Mouse (Mus musculus) bone marrow, adult 2 months (tissue): ENCODE measurements around the gene Spata46. TPM values are rescaled to one million over a fixed set of nuclear protein-coding genes. Genes with fewer than 3 reads are reported as not detected.

Source experiments
- H3K27ac ChIP-seq: fragments of 200-500 bp; 2 replicates; pipeline ENCODE4 v1.5.1; 2012; ENCODE audit warnings: low read depth, mild to moderate bottlenecking, control low read depth, inconsistent platforms, low read length; ENCODE audit not compliant: control insufficient read depth, poor library complexity, insufficient read depth
- H3K4me1 ChIP-seq: fragments of 200-500 bp; 2 replicates; pipeline ENCODE4 v1.6.1; 2011; ENCODE audit warnings: low read length; ENCODE audit not compliant: control insufficient read depth, insufficient read depth
- H3K4me3 ChIP-seq: fragments of 200-500 bp; replicated peaks from 2 replicates; pipeline ENCODE3; 2011; ENCODE audit warnings: mild to moderate bottlenecking, low read depth, low read length, control low read depth; ENCODE audit not compliant: control insufficient read depth
- CTCF ChIP-seq: fragments of 200-500 bp; IDR thresholded peaks from 2 replicates; pipeline ENCODE4 v1.5.1; 2011; ENCODE audit warnings: low read length, control low read depth; ENCODE audit not compliant: control insufficient read depth, insufficient read depth
- POLR2A ChIP-seq: fragments of 200-500 bp; IDR thresholded peaks from 2 replicates; pipeline ENCODE4 v1.6.1; 2011; ENCODE audit warnings: low read depth, mild to moderate bottlenecking, control low read depth, low read length, borderline replicate concordance; ENCODE audit not compliant: control insufficient read depth
- WGBS: fragments of 180-500 bp; shearing (Covaris S2); methylation state at CpG from one replicate; pipeline ENCODE4 v1.1.7; 2018; 5-methylcytosine and 5-hydroxymethylcytosine counted together
- polyA plus RNA-seq: library from polyadenylated mRNA; stranded (reverse); fragments of >200 nt; gene quantifications from 2 replicates; pipeline ENCODE4 v1.2.4, GENCODE M21; 2011; ENCODE audit warnings: low replicate concordance; ENCODE audit not compliant: missing spikeins, insufficient read depth, insufficient read length

Spata46 gene
- polyA plus RNA-seq, 1 experiment = not detected

DNA sequence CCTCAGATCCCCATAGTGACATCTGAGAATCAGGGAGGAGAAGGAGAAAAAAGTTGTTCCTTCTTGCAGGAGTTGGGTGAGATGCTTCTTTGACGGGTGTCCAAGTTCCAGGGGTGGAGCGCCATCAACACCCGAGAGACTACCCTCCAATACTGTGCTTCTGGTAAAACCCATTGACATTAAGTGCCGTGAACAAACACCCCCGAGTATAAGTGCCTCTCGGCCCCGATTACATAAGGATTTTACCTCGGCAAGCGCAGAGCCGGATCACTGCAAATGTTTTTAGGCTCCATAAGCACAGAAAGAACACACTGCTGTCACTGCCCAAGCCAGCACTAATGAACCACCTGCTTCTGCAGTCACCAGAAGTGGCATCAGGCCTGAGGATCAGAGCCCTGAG lies 14.4 kb downstream of the Spata46 start:
- no peak for TF ChIP-seq CTCF
- no peak for TF ChIP-seq POLR2A

GRCm38 (mm10) chr1:170324312-170324711 lies 15.7 kb downstream of the Spata46 start:
- TF ChIP-seq POLR2A = no peak
- TF ChIP-seq CTCF = no peak
- H3K4me1 ChIP-seq = no peaks in the 10 kb centered on the region
- H3K4me3 ChIP-seq = no peak overlapping the region
- no peak overlapping the region for H3K27ac ChIP-seq
- WGBS = 86% methylated on average over 1 of the region's 1 CpGs

More for the DNA sequence above, 14.4 kb downstream of the Spata46 start:
- WGBS = 83% methylated on average over 10 of the region's 10 CpGs
- H3K27ac ChIP-seq = no peak overlapping the region
- no peak overlapping the region for H3K4me3 ChIP-seq
- H3K4me1 ChIP-seq = no peaks in the 10 kb centered on the region

GRCm38 (mm10) chr1:170325277-170325676 lies 16.7 kb downstream of the Spata46 start:
- Histone ChIP-seq H3K4me3 (no peak overlapping the region), H3K27ac (no peak overlapping the region), H3K4me1 (no peaks in the 10 kb centered on the region)
- WGBS = 79% methylated on average over 4 of the region's 4 CpGs
- TF ChIP-seq POLR2A (no peak), CTCF (no peak)

DNA sequence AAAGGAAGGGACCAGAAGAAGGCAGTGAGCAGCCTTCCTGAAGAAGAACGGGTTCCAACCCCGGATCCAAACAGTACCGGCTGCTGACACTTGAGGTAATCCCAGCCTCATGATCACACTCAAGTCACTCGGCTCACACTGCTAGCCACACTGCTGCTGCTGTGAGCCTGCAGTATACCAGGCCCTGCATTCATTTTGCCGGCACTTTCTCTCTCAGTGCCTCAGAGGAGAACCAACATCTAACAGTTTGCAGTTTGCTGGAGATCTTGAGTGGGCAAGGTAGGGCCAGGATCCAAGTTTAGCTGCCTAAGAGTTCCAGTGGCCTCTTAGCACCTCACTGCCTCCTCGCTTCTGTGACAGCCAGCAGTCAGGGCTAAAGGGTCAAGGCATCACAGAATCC lies 23.3 kb downstream of the Spata46 start:
- no peak overlapping the region for H3K27ac ChIP-seq
- H3K4me1 ChIP-seq = no peaks in the 10 kb centered on the region
- 87% methylated on average over 6 of the region's 6 CpGs for WGBS
- H3K4me3 ChIP-seq = no peak overlapping the region
- TF ChIP-seq POLR2A (no peak), CTCF (no peak)

GRCm38 (mm10) chr1:170332775-170333174 lies 24.2 kb downstream of the Spata46 start:
- WGBS = 82% methylated on average over 4 of the region's 4 CpGs
- no peaks in the 10 kb centered on the region for H3K4me1 ChIP-seq
- no peak overlapping the region for H3K27ac ChIP-seq
- H3K4me3 ChIP-seq = no peak overlapping the region
- no peak for TF ChIP-seq CTCF
- TF ChIP-seq POLR2A = no peak

DNA sequence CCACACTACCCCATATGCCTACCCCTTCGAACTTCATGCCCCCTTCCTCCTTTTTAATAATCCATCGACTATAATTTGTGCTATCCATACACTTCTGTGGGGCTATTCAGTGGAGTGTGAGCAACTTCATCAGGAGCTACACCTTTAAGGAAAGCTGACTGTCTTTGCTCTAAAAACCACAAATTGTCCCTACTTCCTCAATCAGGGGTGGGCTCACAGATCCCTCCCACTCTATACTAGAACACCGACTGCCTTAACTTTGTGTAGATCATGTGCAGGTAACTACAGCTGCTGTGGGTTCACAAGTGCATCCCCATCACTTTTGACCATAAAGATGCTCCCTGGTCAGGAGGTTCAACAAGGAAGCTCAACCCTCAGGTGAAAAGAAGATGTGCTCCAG lies 31.3 kb downstream of the Spata46 start:
- no peak for TF ChIP-seq CTCF
- TF ChIP-seq POLR2A = no peak
- WGBS = 51% methylated on average over 3 of the region's 3 CpGs

DNA sequence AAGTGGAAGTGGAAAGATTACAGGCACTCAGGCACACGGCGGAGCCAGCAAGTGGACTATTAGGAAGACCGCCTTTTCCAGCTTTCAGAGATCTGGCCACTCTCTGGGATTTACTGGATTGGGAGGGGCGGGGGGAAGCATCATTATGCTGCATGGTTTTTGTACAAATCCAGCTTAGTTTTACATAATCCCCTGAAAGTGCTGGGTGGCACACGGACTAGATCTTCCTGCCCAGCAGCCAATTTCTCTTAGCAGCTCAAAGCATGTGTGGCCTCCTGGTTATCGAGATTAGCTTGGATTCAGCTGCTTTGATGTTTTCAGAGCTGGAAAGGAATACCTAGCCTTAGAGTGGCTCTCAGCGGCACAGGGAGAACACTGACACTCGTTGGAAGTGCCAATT lies 34.5 kb downstream of the Spata46 start:
- H3K4me1 ChIP-seq = no peaks in the 10 kb centered on the region

More for the DNA sequence above, 31.3 kb downstream of the Spata46 start:
- H3K27ac ChIP-seq = no peak overlapping the region
- H3K4me3 ChIP-seq = no peak overlapping the region
- no peaks in the 10 kb centered on the region for H3K4me1 ChIP-seq

DNA sequence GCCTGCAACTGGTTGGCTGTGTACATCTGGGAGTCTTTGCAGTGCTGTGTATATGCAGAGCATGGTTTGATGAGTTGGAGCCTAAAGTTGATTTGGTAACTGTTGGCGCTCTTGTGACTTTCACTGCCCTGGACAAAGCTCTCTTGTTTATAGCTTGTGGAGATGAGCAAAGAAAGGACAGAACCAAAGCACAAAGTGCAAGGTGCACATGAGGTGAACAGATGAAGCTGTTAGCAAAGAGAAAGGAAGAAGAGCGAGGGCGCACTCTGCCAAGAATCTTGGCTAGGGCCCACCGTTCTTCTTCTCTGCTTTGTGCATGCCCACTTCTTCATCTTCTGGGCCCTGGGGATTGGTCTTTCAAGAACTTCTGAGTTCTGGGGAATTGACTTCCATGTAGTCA lies 35.3 kb downstream of the Spata46 start:
- Histone ChIP-seq H3K4me3 (no peak overlapping the region), H3K4me1 (no peaks in the 10 kb centered on the region), H3K27ac (no peak overlapping the region)
- 93% methylated on average over 4 of the region's 4 CpGs for WGBS
- TF ChIP-seq POLR2A = no peak
- no peak for TF ChIP-seq CTCF

More for the DNA sequence above, 34.5 kb downstream of the Spata46 start:
- Histone ChIP-seq H3K4me3 (no peak overlapping the region), H3K27ac (no peak overlapping the region)
- no peak for TF ChIP-seq CTCF
- no peak for TF ChIP-seq POLR2A
- WGBS = 86% methylated on average over 8 of the region's 8 CpGs

DNA sequence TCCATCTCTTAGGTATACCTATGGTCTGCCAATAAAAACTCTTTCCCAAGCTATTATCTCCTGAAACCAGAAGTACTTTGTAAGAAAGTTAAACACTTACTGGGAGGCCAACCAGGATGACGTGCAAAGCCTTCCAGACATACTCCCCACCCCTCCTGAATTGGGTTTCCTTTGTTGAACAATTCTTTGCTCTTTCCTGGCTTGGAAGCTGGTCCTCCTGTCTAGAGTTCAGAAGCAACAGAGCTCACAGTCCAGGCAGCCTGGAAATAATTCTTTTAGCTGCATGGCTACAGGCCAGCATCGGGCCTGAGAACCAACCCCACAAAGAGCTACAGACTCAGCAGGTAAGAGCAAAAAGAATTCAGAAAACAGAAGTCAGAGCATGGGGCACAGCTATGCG lies 37.7 kb downstream of the Spata46 start:
- no peak overlapping the region for H3K27ac ChIP-seq
- H3K4me1 ChIP-seq = no peaks in the 10 kb centered on the region
- no peak overlapping the region for H3K4me3 ChIP-seq
- no peak for TF ChIP-seq POLR2A
- no peak for TF ChIP-seq CTCF
- WGBS = 78% methylated on average over 3 of the region's 3 CpGs
